Mouse (Mus musculus): ENCODE results near the gene Arrdc3.

GRCm38 (mm10) chr13:80882716-80883135, 458 bp upstream of the Arrdc3 start:
- no peak for TF ChIP-seq EP300 (optimal IDR thresholded peaks at IDR 0.05)
- no peak for TF ChIP-seq CTCF (IDR thresholded peaks at IDR 0.05; ENCODE audit: low read depth)

All from stomach, postnatal 0 days (tissue).